Mouse (Mus musculus): ENCODE data around the gene Ppp1r37. TPM values are rescaled to one million over a fixed set of nuclear protein-coding genes. Genes with fewer than 3 reads are reported as not detected.

The Ppp1r37 gene
- 75.3 and 137 TPM in 2 replicates for polyA plus RNA-seq (2012; rRNA removed; ENCODE audit: low replicate concordance)

DNA sequence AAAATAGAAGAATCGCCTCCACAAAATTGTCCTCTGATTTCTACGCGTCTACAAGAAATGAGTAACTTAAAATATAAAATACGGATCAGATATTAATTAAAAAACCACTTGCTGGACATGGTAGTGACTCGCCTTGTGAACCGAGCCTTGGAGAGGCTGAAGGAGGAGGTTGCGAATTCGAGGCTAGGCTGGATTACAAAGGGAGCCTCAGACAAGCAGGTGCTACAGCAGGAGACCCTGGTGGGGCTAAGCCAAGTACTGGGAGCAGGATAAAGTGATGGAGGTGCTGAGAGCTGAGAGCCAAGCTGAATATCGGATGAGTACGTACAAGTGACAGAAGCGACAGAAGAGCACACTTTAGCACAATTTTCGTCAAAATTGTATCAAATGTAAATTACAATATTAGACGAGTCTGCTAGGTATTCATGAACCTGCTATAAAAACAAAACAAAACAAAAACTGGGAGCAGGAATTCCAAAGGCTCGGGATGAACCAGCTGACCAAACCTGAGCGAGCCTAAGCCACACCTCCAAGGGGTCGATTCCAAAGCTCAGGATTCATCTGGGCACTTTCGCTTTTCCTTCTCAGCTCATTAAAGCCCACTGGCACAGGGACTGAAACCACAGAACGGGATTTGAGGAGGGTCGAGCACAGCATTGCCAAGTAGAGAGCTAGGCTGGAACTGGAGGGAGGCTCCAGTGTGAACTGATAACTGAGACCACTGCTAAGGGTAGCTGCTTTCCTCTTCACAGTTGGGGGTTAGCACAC is at the start of gene Ppp1r37:
TSS of gene Ppp1r37 (minus strand) at position 434 of the 768 bp plus-strand sequence.

DNA sequence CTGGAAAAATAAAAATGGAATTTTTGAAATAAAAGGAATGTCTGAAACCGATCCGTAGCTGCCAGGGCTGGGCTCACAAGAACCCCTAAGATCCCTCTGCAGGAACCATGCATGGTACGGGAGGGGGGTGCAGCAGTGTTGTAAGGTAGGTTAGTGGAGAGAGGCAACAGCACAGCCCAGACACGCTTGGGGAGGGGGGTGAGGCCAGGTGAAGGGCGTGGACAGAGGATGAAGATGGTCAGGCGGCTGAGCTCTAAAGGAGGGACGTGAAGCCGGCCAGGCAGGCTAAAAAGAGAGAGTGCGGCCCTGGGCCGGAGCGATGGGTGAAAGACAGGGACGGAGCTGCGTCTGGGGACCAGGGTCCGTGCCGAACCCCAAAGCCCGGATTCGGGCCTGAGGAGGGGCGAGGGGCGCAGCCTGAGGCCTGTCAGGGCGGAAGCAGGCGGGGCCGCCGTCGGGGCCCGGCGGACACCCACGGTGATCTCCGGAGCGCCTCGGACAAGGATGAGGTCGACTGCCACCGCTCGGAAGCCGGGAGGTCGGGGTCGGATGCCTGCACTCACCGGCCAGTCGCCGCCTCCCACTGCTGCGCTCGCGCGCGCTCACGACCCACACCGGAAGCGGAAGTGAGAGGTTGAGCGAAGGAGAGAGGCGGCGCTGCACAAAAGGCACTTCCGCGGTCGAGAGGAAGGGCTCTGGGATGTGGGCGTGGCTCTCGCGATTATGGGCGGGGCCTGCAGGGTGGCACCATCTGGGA is 41.2 kb upstream of the Ppp1r37 start, which contains the start of gene Clasrp:
TSS of gene Clasrp (minus strand) at position 638 of the 757 bp plus-strand sequence.

DNA sequence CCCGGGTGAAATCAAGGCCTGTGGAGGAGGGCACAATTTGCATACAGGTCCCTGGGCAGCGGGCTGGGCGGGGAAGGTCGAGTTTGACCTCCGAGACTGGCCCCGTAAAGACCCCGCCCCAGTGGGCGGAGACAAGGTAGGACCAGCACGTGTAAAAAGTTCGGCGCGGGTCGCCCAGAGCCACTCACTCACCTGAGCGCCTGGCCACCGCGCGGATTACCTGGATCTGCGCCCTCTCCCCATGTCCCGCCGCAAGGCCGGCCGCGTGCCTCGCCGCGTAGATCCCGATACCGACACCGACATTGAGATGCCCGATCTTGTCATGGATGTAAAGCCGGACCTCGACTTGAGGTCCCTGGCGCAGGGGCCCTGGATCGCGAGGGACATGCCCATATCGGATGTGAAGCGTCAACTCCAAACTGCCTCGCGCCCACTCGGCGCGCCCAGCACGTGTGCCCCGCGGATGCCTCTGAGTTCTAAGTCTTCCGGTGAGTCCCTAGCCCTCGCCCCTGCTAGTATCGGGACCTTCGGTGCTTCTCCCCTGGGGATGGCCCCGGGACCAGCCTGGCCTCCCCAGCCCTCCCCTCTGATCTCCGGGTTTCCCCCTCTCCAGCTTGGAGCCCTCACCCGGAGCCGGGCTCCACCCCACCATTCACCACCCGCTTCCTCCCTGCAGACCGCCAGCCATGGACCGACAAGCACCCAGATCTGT is 14.4 kb upstream of the Ppp1r37 start, which contains the start of the genes Zfp296 and Gemin7:
TSS of gene Zfp296 (plus strand) at position 147 of the 712 bp plus-strand sequence.
TSS of gene Gemin7 (minus strand) at position 455 of the 712 bp plus-strand sequence.

DNA sequence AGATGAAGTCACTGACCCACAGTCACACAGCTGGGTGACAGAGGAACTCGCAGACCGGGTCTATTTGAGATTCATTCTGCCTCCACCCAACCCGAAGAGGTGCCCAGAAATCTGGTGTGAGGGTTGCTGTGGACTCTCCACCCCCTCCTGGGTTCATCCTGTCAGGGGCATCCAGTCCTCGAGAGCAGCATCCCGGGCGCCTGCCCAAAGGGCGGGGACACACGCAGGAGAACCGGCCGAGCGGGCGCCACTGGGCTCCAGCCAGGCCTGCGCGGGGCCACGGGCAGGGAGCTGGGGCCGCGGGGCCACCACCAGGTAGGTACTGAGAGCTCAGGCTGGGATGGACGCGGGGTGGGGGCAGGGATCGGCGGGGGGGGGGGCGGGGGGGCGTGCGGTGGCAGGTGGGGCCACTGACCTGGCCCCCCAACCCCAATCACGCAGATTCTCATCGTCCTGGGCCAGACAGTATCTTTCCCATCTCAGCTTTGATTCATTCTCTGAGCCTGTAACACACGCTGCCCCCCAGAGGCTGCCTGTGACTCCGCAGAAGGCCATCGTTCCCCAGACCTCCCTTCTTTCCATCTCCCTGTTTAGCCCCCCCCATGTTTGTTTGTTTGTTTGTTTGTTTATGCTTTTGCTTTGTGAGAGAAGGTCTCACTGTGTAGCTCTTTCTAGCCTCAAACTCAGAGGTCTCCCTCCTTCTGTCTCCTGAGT is 45.1 kb downstream of the Ppp1r37 start, which contains the start of gene Nkpd1:
TSS of gene Nkpd1 (plus strand) at position 187 of the 714 bp plus-strand sequence.

DNA sequence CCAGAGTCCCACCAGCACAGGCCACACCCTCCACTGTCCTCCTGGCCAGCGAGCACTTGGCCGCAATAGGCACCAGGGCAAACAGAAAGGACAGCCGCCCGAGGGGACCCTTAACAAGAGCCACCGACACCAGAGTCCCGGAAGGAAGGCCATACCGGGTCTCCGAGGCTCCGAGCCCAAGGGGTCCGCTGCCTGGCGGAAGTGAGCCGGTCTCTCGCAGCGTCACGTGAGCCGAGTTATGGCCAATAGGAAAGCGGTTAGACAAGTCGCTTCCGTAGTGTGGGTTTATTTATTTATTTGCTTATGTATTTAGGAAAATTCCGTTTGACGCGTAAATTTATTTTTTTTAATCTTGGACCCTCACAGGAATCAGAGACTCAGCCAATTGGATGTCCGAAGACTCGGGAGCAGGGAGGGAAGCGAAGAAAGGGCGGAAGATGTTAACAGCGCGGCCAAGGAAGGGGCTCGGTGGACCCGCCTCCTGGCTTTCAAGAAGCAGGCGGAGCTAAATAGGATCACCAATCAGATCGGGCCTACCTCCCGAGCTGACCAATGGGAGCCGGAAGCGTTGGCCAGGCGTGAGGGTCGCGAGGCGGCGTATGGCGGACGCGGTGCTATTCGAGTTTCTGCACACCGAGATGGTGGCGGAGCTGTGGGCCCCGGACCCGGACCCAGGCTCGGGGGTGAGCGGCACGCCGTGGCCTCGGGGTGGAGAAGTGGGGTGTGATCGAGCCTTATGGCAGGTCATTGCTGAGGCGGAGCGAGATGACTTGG is 54.5 kb downstream of the Ppp1r37 start, which contains the start of the genes Bloc1s3 and Trappc6a:
TSS of gene Bloc1s3 (minus strand) at position 218 of the 774 bp plus-strand sequence.
TSS of gene Trappc6a (plus strand) at position 246 of the 774 bp plus-strand sequence.

Other genes starting within 250 kb of the Ppp1r37 start
- 46.3 and 50.7 TPM in 2 replicates for gene Ercc1, start 218.3 kb downstream of the Ppp1r37 start, polyA plus RNA-seq (2012; rRNA removed; ENCODE audit: low replicate concordance)
- gene Cd3eap, start 203.6 kb downstream of the Ppp1r37 start, polyA plus RNA-seq (2012; rRNA removed; ENCODE audit: low replicate concordance) = 5.5 and 10.6 TPM in 2 replicates
- gene Ppp1r13l, start 203.3 kb downstream of the Ppp1r37 start, polyA plus RNA-seq (2012; rRNA removed; ENCODE audit: low replicate concordance) = 16.4 and 27.3 TPM in 2 replicates
- 60.3 and 79.1 TPM in 2 replicates for gene Ercc2, start 181.1 kb downstream of the Ppp1r37 start, polyA plus RNA-seq (2012; rRNA removed; ENCODE audit: low replicate concordance)
- gene Klc3, start 159.0 kb downstream of the Ppp1r37 start, polyA plus RNA-seq (2012; rRNA removed; ENCODE audit: low replicate concordance) = 19.3 and 27.9 TPM in 2 replicates
- 3.1 and 13,480 TPM in 2 replicates for gene Ckm, start 158.3 kb downstream of the Ppp1r37 start, polyA plus RNA-seq (2012; rRNA removed; ENCODE audit: low replicate concordance)
- gene Mark4, start 104.3 kb downstream of the Ppp1r37 start, polyA plus RNA-seq (2012; rRNA removed; ENCODE audit: low replicate concordance) = 12.6 and 42.6 TPM in 2 replicates
- gene Exoc3l2, start 99.7 kb downstream of the Ppp1r37 start, polyA plus RNA-seq (2012; rRNA removed; ENCODE audit: low replicate concordance) = 6.3 and 7.4 TPM in 2 replicates
- 9.1 and 17.1 TPM in 2 replicates for gene Bloc1s3, start 54.7 kb downstream of the Ppp1r37 start, polyA plus RNA-seq (2012; rRNA removed; ENCODE audit: low replicate concordance)
- 73.4 and 149 TPM in 2 replicates for gene Trappc6a, start 54.7 kb downstream of the Ppp1r37 start, polyA plus RNA-seq (2012; rRNA removed; ENCODE audit: low replicate concordance)
- gene Nkpd1, start 45.2 kb downstream of the Ppp1r37 start, polyA plus RNA-seq (2012; rRNA removed; ENCODE audit: low replicate concordance) = 1.9 and 3.3 TPM in 2 replicates
- 6.8 and 16.7 TPM in 2 replicates for gene Zfp296, start 14.2 kb upstream of the Ppp1r37 start, polyA plus RNA-seq (2012; rRNA removed; ENCODE audit: low replicate concordance)
- gene Gemin7, start 14.5 kb upstream of the Ppp1r37 start, polyA plus RNA-seq (2012; rRNA removed; ENCODE audit: low replicate concordance) = 138 and 192 TPM in 2 replicates
- 68.1 and 244 TPM in 2 replicates for gene Clasrp, start 41.4 kb upstream of the Ppp1r37 start, polyA plus RNA-seq (2012; rRNA removed; ENCODE audit: low replicate concordance)
- gene Relb, start 66.4 kb upstream of the Ppp1r37 start, polyA plus RNA-seq (2012; rRNA removed; ENCODE audit: low replicate concordance) = 40.8 and 101 TPM in 2 replicates
- 125 and 164 TPM in 2 replicates for gene Clptm1, start 102.0 kb upstream of the Ppp1r37 start, polyA plus RNA-seq (2012; rRNA removed; ENCODE audit: low replicate concordance)
- gene Apoc2, start 114.9 kb upstream of the Ppp1r37 start, polyA plus RNA-seq (2012; rRNA removed; ENCODE audit: low replicate concordance) = 1.9 and 2.9 TPM in 2 replicates
- 1.0 TPM in 1 of 2 replicates, not detected in the other for gene Gm44805, start 118.3 kb upstream of the Ppp1r37 start, polyA plus RNA-seq (2012; rRNA removed; ENCODE audit: low replicate concordance)
- gene Apoc4, start 118.4 kb upstream of the Ppp1r37 start, polyA plus RNA-seq (2012; rRNA removed; ENCODE audit: low replicate concordance) = 21.1 TPM in 1 of 2 replicates, not detected in the other
- 50.4 and 58.9 TPM in 2 replicates for gene Apoc1, start 129.6 kb upstream of the Ppp1r37 start, polyA plus RNA-seq (2012; rRNA removed; ENCODE audit: low replicate concordance)
- 2,055 and 4,405 TPM in 2 replicates for gene Apoe, start 136.1 kb upstream of the Ppp1r37 start, polyA plus RNA-seq (2012; rRNA removed; ENCODE audit: low replicate concordance)
- gene Tomm40, start 152.4 kb upstream of the Ppp1r37 start, polyA plus RNA-seq (2012; rRNA removed; ENCODE audit: low replicate concordance) = 62.0 and 84.9 TPM in 2 replicates
- gene Nectin2, start 187.4 kb upstream of the Ppp1r37 start, polyA plus RNA-seq (2012; rRNA removed; ENCODE audit: low replicate concordance) = 45.9 and 65.6 TPM in 2 replicates
- gene Bcam, start 207.9 kb upstream of the Ppp1r37 start, polyA plus RNA-seq (2012; rRNA removed; ENCODE audit: low replicate concordance) = 135 and 154 TPM in 2 replicates
- gene Cblc, start 233.7 kb upstream of the Ppp1r37 start, polyA plus RNA-seq (2012; rRNA removed; ENCODE audit: low replicate concordance) = 19.9 and 20.6 TPM in 2 replicates